Mouse (Mus musculus) gastrocnemius, postnatal 25 days (tissue): ENCODE data around the gene Zbtb3. TPM values are rescaled to one million over a fixed set of nuclear protein-coding genes. Genes with fewer than 3 reads are reported as not detected.
"Not testable (repeated sequence)": the region's sequence is repeated elsewhere in the genome, so short reads cannot be mapped to it uniquely, and the experiment has no call there.

Experiments
- DNase-seq: peaks from one replicate; pipeline ENCODE4 v3.0.0; 2022
- total RNA-seq, 2 experiments: library from RNA; stranded (reverse); gene quantifications; 1 replicate in 1 of 2; 2 replicates in 1 of 2; pipeline ENCODE4 v1.2.3; 2021

Gene Zbtb3
- total RNA-seq, 2 experiments from 2014 or later: 0.43 to 0.56 TPM

DNA sequence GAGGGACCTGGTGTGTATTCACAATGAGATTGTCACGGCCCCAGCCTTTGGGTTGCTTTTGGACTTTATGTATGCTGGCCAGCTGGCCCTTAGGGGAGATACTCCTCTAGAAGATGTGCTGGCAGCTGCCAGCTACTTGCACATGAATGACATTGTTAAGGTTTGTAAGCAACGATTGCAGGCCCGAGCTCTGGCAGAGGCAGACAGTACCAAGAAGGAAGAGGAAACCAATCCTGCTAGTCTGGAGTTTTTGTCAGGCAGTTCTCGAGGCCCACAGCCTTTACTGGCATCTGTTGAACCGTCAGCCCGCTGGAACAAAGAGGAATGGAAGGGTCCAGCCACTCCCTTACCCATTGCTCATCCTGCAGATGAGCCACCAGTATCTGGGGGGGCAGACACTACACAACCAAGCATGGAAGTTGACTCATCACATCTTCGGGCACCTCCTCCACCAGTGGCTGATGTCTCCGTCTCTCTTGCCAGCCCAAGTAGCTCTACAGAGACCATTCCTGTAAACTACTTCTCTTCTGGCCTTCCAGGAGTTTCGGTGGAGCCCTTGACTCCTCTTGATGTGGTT lies 937 bp downstream of the Zbtb3 start:
- DNase-seq: no peak

GRCm38 (mm10) chr19:8803879-8804660 lies 1.7 kb downstream of the Zbtb3 start:
- DNase-seq: no peak

- DNase-seq: no peak
Measured at GRCm38 (mm10) chr19:8806810-8807209, 4.5 kb downstream of the Zbtb3 start.

GRCm38 (mm10) chr19:8815812-8816211 lies 13.5 kb downstream of the Zbtb3 start:
- no peak for DNase-seq

- DNase-seq: no peak
Measured at GRCm38 (mm10) chr19:8817001-8817400, 14.6 kb downstream of the Zbtb3 start.

DNA sequence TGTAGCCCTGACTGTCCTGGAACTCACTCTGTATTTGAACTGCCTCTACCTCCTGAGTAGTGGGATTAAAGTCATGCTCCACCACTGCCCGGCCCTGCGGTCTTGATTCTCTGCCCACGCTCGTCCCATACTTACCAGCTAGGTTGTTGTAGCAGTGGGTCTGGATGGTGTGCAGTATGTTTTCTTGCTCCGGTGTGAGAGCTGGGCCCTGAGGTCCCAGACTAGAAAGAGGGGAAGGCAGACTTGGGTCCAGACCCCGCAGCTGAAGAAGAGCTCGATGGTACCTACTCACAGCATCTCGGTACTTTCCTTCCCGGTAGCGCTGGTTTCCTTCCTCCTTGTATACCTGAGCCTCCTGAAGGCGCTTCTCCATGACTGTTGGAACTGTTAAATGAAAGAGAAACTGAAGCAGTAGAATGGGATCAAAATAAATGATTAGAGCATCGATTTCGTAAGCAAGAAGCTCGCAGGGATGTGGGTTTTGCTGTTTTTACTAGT lies 16.0 kb downstream of the Zbtb3 start:
- DNase-seq: no peak

DNA sequence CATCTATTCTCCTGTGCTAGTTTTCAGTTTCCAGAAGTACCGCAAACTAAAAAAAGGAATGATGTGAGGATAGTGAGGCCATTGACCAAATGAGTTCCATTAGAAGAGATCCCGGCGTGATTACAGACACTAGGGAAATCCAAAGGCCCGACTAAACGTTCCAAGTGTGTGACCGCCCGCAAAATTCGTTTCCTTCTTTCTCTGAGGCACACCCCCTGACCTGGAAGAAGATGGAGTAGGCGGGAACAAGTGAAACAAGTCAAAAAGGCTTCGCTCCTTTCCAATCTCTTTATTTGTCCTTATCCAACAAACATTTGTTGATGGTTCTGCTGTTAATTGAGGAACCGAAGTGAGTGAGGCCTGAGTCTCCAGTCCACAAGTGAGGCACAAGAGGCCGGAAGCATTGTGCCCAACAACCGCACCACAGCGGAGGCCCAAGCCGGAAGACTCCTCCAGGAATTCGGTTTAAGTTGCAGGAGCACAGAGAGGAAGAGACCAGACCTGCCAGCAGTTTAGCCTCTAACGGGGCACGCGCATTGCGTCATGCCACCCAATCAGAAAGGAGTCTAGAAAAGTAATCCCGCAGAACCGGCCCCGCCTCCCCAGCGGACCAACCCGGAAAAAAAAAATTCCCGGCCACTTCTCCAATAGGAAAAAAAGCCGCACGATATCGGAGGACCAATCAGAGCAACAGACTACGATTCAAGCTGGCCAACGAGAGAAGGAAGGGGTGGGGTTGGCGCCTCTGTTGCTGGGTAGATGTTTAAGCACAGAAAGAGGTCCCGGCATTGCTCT lies 16.6 kb downstream of the Zbtb3 start, which contains the start of gene Ttc9c:
Ttc9c (minus strand) TSS at position 533 of the 795 bp plus-strand sequence.
- DNase-seq: peak; percentile 98

GRCm38 (mm10) chr19:8819596-8820423 lies 17.5 kb downstream of the Zbtb3 start, which contains the start of gene Hnrnpul2:
Hnrnpul2 (plus strand) TSS chr19:8820010.
- DNase-seq: peak; percentile 99

GRCm38 (mm10) chr19:8820424-8820956 lies 18.1 kb downstream of the Zbtb3 start:
- no peak for DNase-seq

- DNase-seq: no peak
Measured at GRCm38 (mm10) chr19:8821146-8821545, 18.8 kb downstream of the Zbtb3 start.

DNA sequence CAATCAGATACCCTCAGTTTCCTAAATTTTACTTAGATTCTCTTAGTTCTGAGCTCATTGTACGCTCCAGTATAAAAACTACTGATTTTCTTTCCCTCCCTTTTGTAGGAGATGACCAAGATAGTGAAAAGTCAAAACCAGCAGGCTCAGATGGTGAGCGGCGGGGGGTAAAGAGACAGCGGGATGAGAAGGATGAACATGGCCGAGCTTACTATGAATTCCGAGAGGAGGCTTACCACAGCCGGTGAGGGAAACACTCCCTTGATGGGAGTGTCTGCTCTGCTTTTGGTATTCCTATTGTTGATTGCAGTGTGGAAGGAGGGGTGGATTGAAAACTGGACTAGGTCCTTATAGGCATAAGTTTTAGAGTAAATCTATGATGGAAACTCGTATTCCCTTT lies 20.3 kb downstream of the Zbtb3 start:
- no peak for DNase-seq

DNA sequence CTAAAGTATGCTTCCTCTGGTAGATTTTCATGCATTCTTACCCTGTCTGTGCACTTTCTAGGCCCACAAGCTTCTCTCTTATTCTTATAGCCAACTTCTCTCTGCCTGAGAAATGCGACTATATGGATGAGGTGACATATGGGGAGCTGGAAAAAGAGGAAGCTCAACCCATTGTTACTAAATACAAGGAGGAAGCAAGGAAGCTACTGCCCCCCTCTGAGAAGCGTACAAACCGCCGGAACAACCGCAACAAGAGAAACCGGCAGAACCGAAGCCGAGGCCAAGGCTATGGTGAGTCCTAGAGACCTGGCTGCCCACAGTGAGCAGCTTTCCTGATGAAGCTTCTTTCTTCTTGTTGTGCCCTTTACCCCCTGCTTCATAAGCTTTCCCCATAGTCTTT lies 27.3 kb downstream of the Zbtb3 start, which contains the start of gene AC129217.1:
AC129217.1 (plus strand) TSS at position 114 of the 400 bp plus-strand sequence.
- DNase-seq: no peak

DNA sequence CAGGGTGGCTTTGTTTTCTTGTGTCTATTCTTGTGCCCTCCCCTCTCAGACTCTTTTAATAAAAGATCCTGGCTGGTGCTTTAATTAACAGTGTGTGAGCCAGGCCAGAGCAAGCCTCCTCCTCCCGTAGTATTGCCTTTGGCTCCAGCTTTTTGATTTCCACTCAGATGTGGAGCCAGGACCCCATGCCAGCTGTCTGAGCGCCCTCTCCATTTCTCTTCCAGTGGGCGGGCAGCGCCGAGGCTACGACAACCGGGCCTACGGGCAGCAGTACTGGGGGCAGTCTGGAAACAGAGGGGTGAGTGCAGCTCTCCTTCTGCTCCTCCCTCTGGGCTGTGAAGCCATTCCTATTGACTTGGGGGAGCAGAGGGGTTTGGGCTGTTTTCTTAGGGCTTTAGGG lies 28.3 kb downstream of the Zbtb3 start:
- DNase-seq: no peak

DNA sequence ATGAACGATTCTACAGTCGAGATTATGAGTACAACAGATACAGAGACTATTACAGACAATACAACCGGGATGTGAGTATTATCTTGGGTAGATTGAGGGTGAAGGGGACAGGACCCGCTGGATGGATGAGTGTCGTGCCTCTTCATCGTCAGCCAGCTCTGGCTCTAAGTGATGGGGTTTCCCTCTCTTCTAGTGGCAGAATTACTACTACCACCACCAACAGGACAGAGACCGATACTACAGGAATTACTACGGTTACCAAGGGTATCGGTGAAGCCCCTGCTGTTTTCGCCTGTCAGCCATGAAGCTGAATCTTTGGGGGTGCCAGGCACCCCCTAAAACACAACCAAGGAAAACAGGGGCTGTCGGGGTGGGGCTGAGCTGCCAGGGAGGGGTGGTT lies 28.9 kb downstream of the Zbtb3 start:
- no peak for DNase-seq

GRCm38 (mm10) chr19:8832971-8833370 lies 30.6 kb downstream of the Zbtb3 start:
- DNase-seq: no peak

DNA sequence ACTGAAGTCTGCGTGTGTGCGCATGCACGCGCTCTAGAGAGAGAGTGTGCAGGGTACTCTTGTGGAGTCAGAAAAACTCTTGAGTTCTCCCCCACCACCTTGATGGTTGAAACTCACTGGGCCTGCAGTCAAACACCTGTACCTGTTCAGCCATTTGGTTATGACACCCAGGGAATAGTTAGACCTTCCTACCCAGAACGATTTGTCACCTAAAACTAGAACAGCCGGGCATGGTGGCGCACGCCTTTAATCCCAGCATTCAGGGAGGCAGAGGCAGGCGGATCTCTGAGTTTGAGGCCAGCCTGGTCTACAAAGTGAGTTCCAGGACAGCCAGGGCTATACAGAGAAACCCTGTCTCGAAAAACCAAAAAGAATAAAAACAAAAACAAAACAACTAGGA lies 34.0 kb downstream of the Zbtb3 start:
- not testable (repeated sequence) for DNase-seq

DNA sequence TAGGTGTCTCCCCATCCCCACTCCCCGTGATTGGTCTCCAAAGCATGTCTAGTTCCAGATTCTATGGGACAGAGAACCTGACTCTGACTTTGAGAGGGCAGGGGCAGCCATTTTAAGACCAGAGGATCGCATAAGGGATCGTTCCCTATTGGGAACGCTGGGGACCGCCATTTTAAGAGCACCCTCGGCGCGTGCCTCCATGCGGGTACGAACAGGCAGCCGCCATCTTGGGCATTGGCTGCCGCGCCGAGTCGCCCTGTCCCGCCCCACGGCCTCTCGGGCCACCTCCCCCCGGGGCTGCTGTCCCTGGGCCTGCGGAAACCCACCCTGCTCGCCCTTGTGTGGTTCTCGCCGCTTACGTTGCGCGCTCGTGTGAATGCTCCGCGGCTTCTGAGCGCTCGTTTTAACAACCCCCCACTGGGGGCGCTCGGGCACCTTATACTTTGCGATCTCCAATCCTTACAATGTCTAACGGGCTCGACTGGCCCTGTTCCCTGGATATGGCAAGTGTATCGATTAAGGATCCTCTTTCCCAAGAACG lies 35.0 kb downstream of the Zbtb3 start, which contains the start of gene Bscl2:
Bscl2 (plus strand) TSS at position 217 of the 541 bp plus-strand sequence.
- peak; percentile 76 for DNase-seq

- DNase-seq: no peak
Measured at GRCm38 (mm10) chr19:8838041-8838730, 35.8 kb downstream of the Zbtb3 start.

- no peak for DNase-seq
Measured at GRCm38 (mm10) chr19:8839103-8839907, 37.0 kb downstream of the Zbtb3 start, which contains the start of gene Gng3. Gng3 (minus strand) TSS chr19:8839194.
